Mouse (Mus musculus): Measurements from ENCODE around the gene Gng10. TPM values are rescaled to one million over a fixed set of nuclear protein-coding genes. Genes with fewer than 3 reads are reported as not detected.

Gene Gng10
- polyA plus RNA-seq, 1 experiment, result 62.7 TPM

DNA sequence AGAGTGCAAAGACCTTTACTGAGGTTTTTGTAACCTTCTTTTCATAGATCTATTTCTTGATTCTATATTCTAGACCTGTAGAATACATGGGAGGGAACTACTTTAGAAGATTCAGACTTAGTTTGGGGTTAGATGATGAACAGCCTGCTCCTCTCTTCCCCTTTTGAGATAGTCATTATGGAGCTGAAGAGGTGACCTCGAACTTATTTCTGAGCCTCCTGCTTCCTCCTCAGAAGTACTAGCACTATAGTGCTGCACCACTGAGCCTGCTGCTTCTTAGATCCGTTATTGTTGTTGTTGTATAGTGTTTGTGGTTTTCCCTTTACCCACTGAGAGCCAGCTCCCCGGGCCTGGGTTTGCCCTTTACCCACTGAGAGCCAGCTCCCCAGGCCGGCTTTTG, 25.2 kb upstream of the Gng10 start:
- Histone ChIP-seq H3K4me1 (ENCODE audit: control insufficient read depth, insufficient read depth, low read length) (peaks cover 7% of the 10 kb centered on the region), H3K27ac (ENCODE audit: insufficient read depth, low read length) (no peak overlapping the region), H3K4me3 (ENCODE audit: insufficient read depth, low read length) (no peak overlapping the region)
- TF ChIP-seq CTCF (IDR thresholded peaks at IDR 0.05; ENCODE audit: extremely low read depth, insufficient read depth, low read length) (no peak), POLR2A (IDR thresholded peaks at IDR 0.05; ENCODE audit: extremely low read depth, insufficient read depth, low read length) (no peak)

DNA sequence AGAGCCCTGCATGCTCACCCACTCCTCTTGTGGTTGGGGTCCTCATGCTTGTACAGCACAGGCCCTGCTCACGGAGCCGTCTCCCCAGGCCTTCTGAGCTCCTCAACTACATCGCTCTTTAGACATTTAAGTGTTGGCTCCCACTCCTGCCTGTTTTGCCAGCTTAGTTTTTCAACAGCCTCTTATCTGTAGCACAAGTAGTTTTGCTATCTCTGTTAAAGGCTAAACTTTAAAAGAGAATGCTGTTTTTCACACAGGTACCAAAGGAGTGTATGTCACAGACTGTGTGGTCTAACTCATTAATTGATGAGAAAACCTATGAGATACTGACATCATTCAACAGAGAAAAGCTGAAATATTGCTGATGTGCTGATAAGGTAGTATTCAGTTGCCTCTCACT, 23.4 kb upstream of the Gng10 start:
- no peak for TF ChIP-seq CTCF (IDR thresholded peaks at IDR 0.05; ENCODE audit: extremely low read depth, insufficient read depth, low read length)
- no peak for TF ChIP-seq POLR2A (IDR thresholded peaks at IDR 0.05; ENCODE audit: extremely low read depth, insufficient read depth, low read length)
- Histone ChIP-seq H3K4me3 (ENCODE audit: insufficient read depth, low read length) (no peak overlapping the region), H3K27ac (ENCODE audit: insufficient read depth, low read length) (no peak overlapping the region), H3K4me1 (ENCODE audit: control insufficient read depth, insufficient read depth, low read length) (peaks cover 2% of the 10 kb centered on the region)

- Histone ChIP-seq H3K27ac (ENCODE audit: insufficient read depth, low read length) (no peak overlapping the region), H3K4me1 (ENCODE audit: control insufficient read depth, insufficient read depth, low read length) (no peaks in the 10 kb centered on the region), H3K4me3 (ENCODE audit: insufficient read depth, low read length) (no peak overlapping the region)
- TF ChIP-seq POLR2A (IDR thresholded peaks at IDR 0.05; ENCODE audit: extremely low read depth, insufficient read depth, low read length), result no peak
- TF ChIP-seq CTCF (IDR thresholded peaks at IDR 0.05; ENCODE audit: extremely low read depth, insufficient read depth, low read length), result no peak
These were observed 19.7 kb upstream of the Gng10 start for GRCm38 (mm10) chr4:59015181-59015580.

- Histone ChIP-seq H3K27ac (ENCODE audit: insufficient read depth, low read length) (no peak overlapping the region), H3K4me1 (ENCODE audit: control insufficient read depth, insufficient read depth, low read length) (no peaks in the 10 kb centered on the region), H3K4me3 (ENCODE audit: insufficient read depth, low read length) (no peak overlapping the region)
- TF ChIP-seq CTCF (IDR thresholded peaks at IDR 0.05; ENCODE audit: extremely low read depth, insufficient read depth, low read length), result no peak
- TF ChIP-seq POLR2A (IDR thresholded peaks at IDR 0.05; ENCODE audit: extremely low read depth, insufficient read depth, low read length), result no peak
These were observed 18.0 kb upstream of the Gng10 start for GRCm38 (mm10) chr4:59016922-59017321.

DNA sequence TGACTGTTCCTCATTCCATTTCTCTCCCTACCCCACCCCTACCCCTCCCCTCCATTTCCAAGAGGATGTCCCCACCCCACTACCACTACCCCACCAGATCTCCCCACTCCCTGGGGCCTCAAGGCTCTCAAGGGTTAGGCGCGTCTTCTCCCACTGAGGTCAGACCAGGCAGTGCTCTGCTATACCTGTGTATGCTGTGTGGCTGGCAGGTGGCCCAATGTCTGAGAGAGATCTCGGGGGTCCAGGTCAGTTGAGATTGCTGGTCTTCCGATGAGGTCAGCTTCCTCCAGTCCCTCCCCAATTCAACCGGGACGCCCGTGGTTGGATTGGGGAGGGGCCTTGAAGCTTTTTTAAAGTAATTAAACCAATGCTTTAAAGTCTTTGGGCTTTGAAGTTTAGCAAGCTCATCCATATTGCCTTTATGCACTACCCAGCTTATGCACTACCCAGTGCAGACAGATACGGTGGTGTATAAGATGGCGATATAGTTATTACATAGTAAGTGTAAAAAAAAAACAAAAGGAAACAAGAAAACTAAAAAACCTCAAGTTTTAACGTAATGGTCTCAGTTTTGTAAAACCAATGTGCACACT, 467 bp upstream of the Gng10 start:
- no peak overlapping the region for H3K27ac ChIP-seq (ENCODE audit: insufficient read depth, low read length)
- H3K4me1 ChIP-seq (ENCODE audit: control insufficient read depth, insufficient read depth, low read length), result peaks cover 6% of the 10 kb centered on the region; the same call in 1 of the 2 replicates
- TF ChIP-seq CTCF (IDR thresholded peaks at IDR 0.05; ENCODE audit: extremely low read depth, insufficient read depth, low read length) (no peak), POLR2A (IDR thresholded peaks at IDR 0.05; ENCODE audit: extremely low read depth, insufficient read depth, low read length) (no peak)
- H3K4me3 ChIP-seq (ENCODE audit: insufficient read depth, low read length), result peak overlapping the region; percentile 76

GRCm38 (mm10) chr4:59035786-59036350, 980 bp downstream of the Gng10 start:
- H3K4me3 ChIP-seq (ENCODE audit: insufficient read depth, low read length), result peak overlapping the region; percentile 76
- TF ChIP-seq CTCF (IDR thresholded peaks at IDR 0.05; ENCODE audit: extremely low read depth, insufficient read depth, low read length), result no peak
- no peak for TF ChIP-seq POLR2A (IDR thresholded peaks at IDR 0.05; ENCODE audit: extremely low read depth, insufficient read depth, low read length)
- no peak overlapping the region for H3K27ac ChIP-seq (ENCODE audit: insufficient read depth, low read length)
- H3K4me1 ChIP-seq (ENCODE audit: control insufficient read depth, insufficient read depth, low read length), result peaks cover 6% of the 10 kb centered on the region; the same call in 1 of the 2 replicates

DNA sequence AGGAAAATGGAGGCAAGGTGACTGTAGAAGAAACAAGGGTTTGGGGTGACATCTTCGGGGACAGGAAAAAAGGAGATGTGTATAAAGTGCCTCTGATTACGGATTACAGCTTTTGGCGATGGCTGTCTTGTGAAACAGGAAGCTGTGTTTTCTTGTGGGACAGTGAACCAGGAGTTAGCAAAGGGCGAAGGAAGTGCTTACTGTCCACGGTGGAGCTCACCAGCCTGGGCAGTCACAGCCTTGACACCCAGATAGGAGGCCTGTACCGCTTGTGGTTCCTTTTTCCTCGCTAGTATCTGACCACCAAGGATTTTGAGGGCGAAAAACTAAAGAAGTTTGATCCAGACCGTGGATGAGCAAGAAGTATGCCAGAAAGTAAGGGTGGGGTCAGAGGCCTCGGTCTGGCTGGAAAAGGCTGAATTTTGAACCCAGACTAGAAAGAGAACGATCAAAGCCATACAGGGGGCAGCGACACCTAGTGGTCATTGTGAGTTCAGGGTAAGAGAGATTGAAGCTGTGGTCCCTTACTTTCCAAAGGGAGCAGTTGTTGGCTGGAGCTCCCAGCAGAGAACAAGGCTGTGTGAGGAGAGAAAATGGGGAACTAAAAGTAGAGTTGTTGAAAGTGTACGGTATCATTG, 1.7 kb downstream of the Gng10 start:
- Histone ChIP-seq H3K27ac (ENCODE audit: insufficient read depth, low read length) (no peak overlapping the region), H3K4me3 (ENCODE audit: insufficient read depth, low read length) (peak overlapping the region; percentile 76; the same call in 1 of the 2 replicates), H3K4me1 (ENCODE audit: control insufficient read depth, insufficient read depth, low read length) (peaks cover 6% of the 10 kb centered on the region; the same call in 1 of the 2 replicates)
- TF ChIP-seq CTCF (IDR thresholded peaks at IDR 0.05; ENCODE audit: extremely low read depth, insufficient read depth, low read length), result peak; percentile 62
- no peak for TF ChIP-seq POLR2A (IDR thresholded peaks at IDR 0.05; ENCODE audit: extremely low read depth, insufficient read depth, low read length)

GRCm38 (mm10) chr4:59037525-59037924, 2.6 kb downstream of the Gng10 start:
- no peak overlapping the region for H3K4me3 ChIP-seq (ENCODE audit: insufficient read depth, low read length)
- H3K4me1 ChIP-seq (ENCODE audit: control insufficient read depth, insufficient read depth, low read length), result peaks cover 6% of the 10 kb centered on the region; the same call in 1 of the 2 replicates
- TF ChIP-seq CTCF (IDR thresholded peaks at IDR 0.05; ENCODE audit: extremely low read depth, insufficient read depth, low read length) (no peak), POLR2A (IDR thresholded peaks at IDR 0.05; ENCODE audit: extremely low read depth, insufficient read depth, low read length) (no peak)
- no peak overlapping the region for H3K27ac ChIP-seq (ENCODE audit: insufficient read depth, low read length)

DNA sequence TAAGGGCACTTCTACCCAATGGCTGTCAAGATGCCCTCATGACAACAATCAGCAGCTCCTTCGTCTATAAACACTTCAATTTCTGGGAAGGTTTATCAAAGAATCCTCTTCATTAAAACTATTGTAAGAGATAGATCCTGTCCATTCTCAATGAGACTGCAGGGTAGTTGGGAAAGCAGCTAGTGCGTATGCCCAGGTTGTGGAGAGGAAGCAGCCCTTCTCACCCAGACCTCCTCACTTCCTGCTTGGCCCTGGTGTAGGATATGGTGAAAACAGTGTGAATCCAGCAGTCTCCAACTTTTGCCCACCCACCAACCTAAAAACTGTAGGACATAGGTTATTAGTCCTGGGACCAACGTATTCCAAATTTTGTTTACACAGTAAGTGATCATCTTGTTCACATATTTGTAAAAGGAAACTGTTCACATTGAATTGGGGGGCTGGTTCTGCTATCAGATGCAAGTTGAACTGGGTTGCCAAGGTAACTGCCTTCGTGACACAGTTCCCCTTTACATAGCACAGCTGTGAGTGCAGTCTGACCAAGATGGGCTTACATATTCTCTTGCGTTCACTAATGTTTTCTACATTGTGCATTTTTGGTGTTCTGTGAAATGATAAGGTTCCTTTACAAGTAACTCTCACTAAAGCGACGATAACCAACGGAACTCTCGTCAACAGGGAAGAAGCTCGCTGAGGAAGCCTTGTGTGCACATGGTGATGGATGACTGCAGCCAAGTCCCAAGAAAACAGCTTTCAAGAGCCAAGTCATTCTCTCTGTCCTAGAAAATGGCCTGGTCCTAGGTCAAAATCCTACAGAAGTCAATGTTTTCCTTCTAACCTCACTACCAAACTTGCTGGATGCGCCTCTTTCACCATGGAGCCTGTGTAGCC, 5.8 kb downstream of the Gng10 start:
- Histone ChIP-seq H3K27ac (ENCODE audit: insufficient read depth, low read length) (no peak overlapping the region), H3K4me1 (ENCODE audit: control insufficient read depth, insufficient read depth, low read length) (peaks cover 6% of the 10 kb centered on the region; the same call in 1 of the 2 replicates), H3K4me3 (ENCODE audit: insufficient read depth, low read length) (no peak overlapping the region)
- TF ChIP-seq POLR2A (IDR thresholded peaks at IDR 0.05; ENCODE audit: extremely low read depth, insufficient read depth, low read length) (no peak), CTCF (IDR thresholded peaks at IDR 0.05; ENCODE audit: extremely low read depth, insufficient read depth, low read length) (no peak)

All from cortical plate, adult 2 months (tissue).